Mouse (Mus musculus): Measurements from ENCODE around the gene Nme1.
"Not testable (repeated sequence)": the region's sequence is repeated elsewhere in the genome, so short reads cannot be mapped to it uniquely, and the experiment has no call there.

Nme1 gene

DNA sequence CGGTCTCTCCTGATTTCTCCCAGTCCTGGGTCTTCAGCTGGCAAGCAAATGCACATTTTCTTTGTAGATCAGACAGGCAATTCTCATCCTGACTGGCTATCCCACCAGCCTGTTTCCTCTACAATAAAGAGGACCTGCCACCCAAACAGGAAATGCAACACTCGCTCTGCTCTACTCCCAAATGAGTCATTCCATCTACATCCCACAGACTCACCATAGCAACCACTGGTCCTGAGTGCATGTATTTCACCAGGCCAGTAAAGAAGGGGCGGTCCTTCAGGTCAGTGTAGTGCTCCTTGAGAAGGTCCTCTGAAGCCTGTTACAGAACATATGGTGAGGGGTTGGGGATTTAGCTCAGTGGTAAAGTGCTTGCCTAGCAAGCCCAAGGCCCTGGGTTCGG lies 5.3 kb downstream of the Nme1 start:
- no peak for DNase-seq

DNA sequence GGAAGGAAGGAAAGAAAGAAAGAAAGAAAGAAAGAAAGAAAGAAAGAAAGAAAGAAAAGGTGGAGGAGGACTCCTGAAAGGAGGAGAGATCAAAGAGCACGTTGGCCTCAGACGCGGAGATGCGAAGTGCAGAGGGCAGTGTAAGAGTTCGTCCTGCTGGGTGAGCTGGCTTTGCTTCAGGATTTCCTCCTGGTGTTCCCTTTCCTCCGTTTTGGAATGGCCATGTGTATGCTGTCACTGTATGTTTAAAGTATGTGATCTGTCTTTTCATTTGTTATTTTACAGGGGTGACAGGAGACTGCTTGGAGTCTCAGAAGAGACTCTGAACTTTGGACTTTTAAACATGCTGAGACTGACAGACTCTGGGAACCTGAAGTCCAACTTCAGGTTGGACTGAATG lies 6.8 kb downstream of the Nme1 start:
- DNase-seq: no peak

DNA sequence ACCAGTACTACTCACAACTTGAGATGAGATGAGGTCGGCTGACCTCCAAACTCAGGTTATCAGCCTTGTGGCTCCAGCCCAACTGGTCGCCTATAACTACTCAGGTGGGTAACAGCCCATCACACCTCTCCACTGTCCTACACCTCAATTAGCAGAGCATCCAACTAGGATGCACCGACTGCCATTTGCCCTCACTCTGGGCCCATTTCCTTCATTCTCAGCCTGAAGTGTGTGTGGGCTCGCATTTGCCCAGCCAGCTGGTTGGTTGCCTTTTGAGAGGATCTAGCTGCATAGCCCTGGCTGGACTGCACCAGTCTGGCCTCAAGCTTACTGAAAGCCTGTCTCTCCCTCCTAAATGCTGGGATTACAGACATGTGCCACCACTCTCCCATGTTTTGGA lies 10.6 kb downstream of the Nme1 start:
- DNase-seq: no peak

DNA sequence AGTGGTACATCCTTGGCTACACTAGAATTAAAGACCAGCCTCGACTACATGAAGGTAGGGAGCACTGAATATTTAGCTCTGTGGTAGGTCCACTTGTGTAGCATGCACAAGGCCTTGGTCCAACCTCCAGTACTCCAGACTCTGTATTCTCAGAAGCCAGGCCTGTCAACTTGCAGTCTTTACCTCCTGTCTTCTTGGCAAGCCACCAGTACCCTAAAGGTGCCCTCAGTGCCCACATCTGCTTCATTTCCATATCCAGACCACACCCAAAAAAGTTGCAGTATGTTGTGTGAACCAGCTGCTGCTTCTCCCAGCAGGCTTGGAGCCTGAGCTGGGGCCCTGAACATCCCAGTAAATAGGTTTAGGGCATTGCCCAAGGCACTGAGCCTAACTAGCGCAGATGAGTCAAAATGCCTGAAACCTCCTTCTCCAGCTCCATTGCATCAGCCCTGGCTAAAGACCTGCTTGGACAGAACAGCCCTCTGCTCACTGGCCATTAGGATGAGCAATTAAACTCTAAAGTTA lies 11.2 kb downstream of the Nme1 start:
- DNase-seq: no peak

DNA sequence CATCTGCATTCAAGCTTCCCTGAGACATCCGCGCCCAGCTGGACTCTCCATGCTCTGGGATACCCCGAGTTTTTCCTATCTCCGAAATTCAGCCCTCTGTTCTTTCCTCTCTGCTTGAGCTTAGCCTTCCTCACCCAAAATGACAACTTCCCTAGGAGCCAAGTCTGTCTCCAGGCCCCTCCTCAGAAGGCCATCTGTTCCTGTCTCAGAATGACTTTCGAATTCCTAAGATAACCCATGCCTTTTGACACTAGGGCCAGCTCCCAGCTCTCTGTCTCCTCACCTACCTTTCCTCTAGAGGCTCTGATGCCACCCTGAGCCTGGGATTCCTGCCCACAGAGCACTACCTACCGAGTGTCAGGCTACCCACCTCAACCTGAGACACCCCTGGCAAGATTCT lies 12.2 kb downstream of the Nme1 start, which contains the start of gene Nme2:
Gene Nme2 (minus strand): TSS at position 101 of the 400 bp plus-strand sequence.
- no peak for DNase-seq

DNA sequence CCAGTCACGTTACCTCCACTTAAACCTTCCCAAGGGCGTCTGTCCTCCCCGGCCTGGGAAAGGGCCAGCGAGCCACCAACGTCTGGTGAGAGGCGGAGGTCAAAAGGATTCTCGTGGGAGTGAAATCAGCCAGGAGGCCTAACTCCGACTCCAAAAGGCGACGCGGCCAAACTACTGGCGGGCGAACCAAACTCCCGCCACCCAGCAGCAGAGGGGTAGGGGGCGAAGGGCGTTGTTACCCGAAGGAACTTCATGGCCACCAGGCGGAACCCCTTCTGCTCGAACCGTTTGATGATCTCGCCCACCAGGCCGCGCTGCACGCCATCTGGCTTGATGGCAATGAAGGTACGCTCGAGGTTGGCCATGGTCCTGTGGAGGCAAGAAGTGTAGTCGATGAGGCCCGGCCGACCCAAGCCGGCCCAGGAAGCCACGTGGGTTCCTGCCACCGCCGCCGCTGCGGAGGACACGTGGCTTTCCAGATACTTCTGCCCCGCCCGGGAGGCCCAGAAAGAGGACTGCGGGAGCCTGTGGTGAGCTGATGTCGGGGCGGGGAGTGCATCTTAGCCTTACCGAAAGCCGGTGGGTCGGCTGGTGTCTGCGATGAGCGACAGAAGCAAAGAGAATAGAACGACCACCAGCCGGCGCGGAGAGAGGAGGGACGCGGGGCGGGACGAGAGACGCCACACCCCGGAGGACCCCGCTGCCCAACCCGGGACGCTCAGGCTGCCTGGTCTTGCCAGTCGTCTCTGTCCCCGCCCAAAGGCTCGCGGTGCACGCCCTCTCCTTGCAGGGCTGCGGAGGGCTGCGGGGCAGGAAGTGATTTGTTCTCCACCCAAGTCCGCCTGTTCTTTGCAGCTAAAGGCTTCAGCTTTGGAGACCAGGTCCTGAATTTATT lies 12.8 kb downstream of the Nme1 start:
- DNase-seq: peak; percentile 96

DNA sequence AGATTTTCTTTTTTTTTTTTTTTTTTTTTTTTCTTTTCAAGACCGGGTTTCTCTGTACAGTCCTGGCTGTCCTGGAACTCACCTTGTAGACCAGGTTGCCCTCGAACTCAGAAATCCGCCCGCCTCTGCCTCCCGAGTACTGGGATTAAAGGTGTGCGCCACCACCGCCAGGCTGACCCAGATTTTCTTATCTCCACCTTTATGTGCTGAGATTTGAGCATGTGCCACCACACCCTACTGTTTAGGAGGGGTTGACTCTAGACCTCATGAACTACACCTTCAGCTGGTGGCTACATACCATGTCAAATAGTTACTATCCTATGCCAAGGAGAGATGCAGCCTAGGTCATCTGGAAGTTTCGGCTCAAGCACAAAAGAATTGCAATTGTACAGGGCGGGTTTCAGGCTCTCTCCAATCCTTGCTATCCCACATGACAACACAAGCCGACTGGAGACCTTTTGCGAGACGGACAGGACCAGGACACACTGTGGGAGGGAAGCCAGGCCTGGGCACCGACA lies 13.5 kb downstream of the Nme1 start:
- no peak for DNase-seq

DNA sequence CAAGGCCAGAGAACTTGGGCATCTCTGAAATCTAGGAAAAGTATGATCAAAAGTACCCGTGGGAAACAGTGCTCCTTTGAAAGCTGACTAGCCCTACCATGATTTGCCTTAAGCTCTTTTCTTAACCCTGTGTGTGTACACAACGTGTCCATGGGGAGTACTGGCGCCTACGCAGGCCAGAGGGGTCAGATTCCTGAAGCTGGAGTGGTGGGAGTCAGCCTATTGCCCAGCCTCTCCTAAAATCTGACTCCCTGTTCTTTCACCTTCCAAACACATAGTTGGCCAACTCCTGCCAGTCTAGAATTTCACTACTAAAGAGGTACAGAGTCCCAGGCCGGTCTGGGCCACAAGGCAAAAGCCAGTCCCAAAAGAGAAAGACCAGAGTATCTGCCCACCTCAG lies 15.9 kb downstream of the Nme1 start:
- no peak for DNase-seq

DNA sequence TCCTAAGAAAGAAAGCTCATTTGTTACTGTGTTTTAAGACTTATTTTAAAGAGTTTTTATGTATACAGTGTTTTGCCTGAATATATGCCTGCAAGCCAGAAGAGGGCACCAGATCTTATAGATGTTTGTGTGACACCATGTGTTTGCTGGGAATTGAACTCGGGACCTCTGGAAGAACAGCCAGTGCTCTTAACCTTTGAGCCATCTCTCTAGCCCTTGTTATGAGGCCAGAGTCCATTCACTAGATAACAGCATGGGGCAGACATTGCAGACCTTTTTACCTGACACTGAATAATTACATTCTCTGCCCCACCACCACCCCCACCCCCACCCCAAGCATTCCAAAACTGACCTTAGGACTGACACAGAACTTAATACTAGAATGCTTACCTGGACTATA lies 18.3 kb downstream of the Nme1 start:
- DNase-seq: no peak

DNA sequence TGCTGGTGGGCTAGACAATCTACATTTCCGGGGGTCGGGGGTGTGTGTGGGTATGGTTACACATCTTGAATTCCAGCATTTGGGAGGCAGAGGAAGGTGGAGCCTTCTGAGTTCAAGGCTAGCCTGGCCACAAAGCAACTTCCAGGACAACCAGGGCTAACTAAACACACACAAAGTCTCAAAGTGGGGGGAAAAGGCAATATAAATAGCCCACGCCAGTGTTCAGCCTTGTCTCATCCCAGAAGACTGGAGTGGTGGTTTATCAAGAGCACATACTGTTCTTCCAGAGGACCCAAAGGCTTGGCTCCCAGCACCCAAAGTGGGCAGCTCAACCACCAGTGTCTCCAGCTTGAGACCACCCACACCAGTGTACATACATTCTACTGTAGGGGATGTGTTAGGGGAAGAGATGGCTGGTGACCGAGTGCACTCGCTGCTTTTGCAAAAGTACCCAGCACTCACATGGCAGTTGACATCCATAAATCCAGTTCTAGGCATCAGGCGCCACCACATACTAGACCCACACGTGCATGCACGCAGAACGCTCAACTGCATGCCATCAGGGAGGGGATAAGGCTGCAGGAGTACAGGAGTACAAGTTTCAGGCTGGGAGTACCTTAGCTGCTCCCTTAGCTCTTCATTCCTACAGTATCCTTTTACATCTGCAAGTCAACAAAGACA lies 19.3 kb downstream of the Nme1 start:
- no peak for DNase-seq

DNA sequence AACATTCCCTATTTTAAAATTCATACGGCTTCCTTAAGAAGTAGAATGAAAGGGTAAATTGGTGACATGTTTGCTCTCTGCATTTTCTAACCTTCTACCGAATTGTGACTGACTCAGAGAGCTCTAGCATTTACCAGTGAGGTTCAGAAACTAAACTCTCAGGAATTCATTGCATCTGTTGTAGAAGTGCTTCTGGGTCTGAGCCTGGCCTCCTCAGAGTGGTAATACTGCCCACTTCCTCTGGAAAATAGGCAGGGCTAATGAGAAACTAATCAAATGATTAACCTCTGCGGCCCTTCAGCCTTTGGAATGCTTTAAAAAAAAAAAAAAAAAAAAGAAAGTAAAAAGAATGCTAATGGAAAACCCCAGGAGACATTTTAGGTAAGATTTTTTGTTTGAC lies 23.3 kb downstream of the Nme1 start:
- no peak for DNase-seq

DNA sequence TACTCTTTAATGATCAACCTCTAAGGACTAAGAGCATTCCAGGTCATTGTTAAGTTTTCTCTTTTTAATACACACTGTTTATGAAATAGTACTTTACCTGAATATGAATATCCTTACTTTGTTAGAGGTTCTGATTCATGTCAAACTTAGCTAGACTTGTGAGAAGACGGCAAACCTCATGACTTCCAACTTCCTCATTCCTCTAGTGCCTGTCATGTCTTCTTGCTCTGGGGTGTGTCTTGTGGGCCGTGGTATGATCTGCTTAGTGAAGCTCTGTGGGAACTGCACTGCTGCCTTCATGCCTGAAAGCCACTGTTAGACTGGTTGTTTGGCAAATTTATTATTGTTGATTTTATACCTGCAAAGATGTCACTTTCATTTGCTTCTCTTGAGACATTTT lies 27.4 kb downstream of the Nme1 start:
- no peak for DNase-seq

DNA sequence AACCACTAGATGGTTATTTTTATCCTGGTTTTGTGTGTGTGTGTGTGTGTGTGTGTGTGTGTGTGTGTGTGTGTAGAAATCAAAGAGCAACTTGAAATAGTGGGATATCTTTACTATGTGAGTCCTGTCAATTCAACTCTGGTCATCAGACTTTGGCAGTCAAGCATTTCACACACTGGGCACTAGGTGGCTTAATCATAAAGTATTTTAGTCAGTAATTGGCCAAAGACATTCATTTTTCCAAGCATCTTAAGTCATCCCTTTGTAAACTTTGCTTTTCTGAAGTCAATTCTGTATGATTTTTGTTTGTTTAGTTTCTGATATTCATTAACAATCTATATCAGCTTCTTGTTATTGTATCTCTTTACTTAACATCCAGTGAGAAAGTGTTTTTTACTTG lies 39.2 kb downstream of the Nme1 start:
- no peak for DNase-seq

DNA sequence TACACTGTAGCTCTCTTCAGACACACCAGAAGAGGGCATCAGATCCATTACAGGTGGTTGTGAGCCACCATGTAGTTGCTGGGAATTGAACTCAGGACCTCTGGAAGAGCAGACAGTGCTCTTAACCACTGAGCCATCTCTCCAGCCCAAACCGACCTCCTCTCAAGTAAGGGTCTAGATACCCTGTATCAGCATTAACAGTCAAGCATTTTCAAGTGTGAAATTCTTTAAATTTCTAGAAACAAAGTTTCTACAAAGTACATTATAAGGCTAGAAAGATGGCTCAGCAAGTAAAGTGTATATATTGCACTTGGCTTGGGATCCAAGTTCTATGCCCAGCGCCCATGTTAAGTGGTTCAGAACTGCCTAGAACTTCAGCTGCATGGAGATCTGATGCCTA lies 53.3 kb downstream of the Nme1 start:
- DNase-seq: not testable (repeated sequence)

DNA sequence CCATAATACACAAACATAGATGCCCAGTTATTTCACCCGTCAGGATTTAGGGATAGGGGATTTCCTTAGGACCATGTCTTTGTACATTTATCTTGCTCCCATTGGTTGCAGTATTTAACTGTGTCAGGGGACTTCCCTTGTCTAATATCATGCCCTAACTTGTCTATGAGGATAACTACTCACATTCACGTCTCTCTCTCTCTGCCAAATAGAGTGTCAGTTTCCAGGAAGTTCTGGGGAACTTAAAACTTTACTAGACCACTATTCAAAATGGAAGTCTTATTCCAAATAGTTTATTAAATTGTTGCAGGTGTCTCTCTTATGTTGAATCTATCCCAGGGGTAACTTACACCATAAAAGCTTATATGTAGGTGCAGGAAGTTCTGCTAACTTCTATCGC lies 56.7 kb downstream of the Nme1 start:
- no peak for DNase-seq

DNA sequence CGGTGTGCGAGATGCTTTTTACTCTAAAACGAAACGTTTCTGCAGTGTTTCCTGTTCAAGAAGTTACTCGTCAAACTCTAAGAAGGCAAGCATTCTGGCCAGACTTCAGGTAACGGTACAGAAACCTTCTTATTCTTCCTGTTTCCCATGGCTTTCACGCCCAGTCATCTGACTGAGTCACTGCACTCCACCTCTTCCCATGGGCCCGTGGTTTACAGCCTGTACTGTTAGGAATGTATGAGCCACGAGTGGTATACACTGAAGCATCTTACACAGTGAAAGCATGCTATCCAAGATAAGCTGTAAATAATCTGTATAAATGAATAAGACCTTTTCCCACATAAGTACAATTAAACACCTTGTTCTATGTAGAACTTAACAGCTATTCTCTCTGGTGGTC lies 59.5 kb downstream of the Nme1 start:
- no peak for DNase-seq

DNA sequence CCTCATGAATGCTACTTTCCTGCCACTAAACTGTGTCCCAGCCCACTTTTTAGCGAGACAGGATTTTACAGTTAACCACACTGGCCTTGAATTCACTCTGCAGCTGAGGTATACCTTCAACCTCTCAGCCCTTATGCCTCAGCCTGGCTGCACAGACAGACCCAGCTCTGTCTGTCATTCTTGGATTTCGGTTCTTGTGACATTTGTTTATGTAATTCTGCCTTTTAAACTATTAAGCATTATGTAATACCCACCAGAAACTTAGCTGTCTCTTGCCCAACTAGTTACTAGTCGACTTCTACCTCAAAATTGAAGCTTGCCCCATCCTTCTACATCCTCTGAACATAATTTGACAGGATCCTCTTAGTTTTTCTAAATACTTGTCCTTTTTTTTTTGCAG lies 60.5 kb downstream of the Nme1 start:
- DNase-seq: no peak

Data from embryo, embryonic 11 days (tissue).